Mouse (Mus musculus): ENCODE measurements at regions not wholly inside any gene's neighbourhood (a gene's known extent, or its start where the extent isn't known, plus 50 kb on each side); places are given as distances from the start of the nearest gene placed in this dataset.
"Not testable (repeated sequence)": the region's sequence is repeated elsewhere in the genome, so short reads cannot be mapped to it uniquely, and the experiment has no call there.

DNA sequence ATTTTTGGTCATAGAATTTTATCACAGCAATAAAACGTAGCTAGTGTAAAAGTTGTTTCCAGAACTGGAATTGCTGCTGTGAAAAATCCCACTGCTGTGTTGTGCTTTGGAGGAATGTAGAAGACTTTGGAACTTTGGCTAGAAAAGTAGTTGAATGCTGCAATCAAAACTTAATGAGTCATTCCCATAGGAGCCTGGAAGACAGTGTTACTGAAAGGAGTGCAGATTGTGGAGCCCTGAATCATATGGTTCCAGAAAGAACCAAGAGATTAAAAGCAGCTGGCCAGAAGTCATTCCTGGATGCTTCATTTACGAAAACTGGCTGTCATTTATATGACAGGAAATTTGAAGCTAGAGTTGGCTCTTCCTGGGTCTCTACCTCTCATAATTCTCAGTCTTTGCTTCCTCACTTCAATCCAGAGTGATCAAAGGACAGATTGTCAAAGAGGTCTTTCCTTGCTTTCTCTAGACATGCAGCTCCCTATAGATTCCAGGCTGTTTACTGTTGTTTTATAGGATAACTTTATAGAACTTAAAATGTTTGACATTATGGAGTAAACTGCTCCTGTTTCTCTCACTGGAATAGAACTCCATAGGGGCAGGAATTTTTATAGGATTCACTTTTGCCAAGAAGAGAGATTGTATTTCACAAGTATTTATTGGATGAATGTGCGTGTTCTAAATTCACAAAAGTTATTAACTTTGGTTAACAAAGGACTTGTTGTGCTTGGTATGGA is 504.2 kb downstream of the Cypt12 start:
- no peak for TF ChIP-seq CTCF (IDR thresholded peaks at IDR 0.05)
- intact Hi-C loops (cut with DNase I): no loop called here
- Histone ChIP-seq H3K4me3 (no peak overlapping the region), H3K27ac (no peak overlapping the region)
- no peak for DNase-seq (ENCODE audit: extremely low spot score in 1 of 2, low spot score in 2 of 2)

DNA sequence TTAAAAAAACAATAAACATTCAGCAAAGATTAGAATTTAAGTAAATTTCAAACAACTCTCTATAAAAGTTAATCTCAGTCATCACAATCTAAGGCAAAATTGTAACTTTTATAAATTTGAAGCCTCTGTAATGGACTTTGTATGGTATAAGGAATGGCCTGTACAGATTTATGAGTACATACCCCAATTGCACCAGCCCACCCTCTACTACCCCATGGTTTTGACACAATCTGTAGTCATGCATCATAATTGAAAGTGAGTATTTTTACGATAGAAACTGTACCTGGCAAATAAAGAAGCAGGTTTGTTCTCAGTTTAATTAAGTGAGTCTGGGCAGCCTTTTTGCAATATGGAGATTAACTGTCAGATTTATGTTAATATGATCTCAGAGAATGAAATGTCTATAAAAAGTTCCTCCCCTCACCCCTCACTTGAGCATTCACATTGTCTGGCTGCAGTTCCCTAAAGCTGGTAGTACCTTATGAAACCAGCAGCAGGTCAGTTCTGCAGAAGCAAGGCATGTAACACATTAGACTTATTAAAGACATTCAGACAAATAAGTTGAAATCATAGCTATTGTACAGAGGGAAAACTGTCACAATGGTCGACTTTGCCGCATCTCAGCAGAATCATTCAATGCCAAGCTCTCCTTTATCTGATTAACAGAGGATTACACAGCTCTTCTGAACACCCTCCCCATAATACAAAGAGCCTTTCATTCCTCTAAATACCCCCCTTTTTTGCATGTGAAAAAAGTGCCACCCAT is 505.2 kb downstream of the Cypt12 start:
- intact Hi-C loops (cut with DNase I): no loop called here
- H3K27ac ChIP-seq: no peak overlapping the region
- no peak overlapping the region for H3K4me3 ChIP-seq
- no peak for DNase-seq (ENCODE audit: extremely low spot score in 1 of 2, low spot score in 2 of 2)
- no peak for TF ChIP-seq CTCF (IDR thresholded peaks at IDR 0.05)

DNA sequence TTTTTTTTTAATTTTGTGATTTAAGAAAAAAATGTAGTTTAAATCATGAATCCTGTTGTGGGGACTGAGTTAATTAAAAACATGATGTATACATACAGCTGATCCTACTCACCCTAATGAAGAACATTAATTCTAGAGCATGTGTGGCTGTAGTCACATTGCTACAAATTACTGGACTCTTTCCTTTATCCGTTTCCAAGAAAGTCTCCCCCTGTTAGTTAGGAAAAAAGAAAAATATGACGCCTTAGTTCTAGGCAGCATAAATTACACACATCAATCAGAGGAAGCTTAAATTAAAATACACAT is 505.7 kb downstream of the Cypt12 start:
- TF ChIP-seq CTCF (IDR thresholded peaks at IDR 0.05): no peak
- no peak for DNase-seq (ENCODE audit: extremely low spot score in 1 of 2, low spot score in 2 of 2)
- intact Hi-C loops (cut with DNase I): no loop called here
- H3K4me3 ChIP-seq: no peak overlapping the region
- no peak overlapping the region for H3K27ac ChIP-seq

DNA sequence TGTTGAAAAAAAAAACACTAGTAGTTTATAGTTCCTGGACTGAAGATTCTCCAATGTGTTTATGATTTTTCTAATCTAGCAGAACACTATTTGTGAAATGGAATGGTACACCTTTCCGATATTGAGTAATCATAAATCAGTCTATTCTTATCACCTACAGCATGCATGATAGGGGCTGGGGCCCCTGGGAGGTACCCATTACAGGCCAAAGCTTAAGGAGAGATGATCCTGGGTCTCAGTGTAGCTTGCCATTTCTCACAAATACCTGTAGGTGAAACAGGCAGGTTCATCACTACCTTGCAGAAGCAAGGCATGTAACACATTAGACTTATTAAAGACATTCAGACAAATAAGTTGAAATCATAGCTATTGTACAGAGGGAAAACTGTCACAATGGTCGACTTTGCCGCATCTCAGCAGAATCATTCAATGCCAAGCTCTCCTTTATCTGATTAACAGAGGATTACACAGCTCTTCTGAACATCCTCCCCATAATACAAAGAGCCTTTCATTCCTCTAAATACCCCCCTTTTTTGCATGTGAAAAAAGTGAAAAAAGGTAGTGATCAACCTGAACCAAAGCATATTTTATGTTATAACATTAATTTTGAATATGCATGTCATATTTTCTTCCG is 506.5 kb downstream of the Cypt12 start:
- H3K4me3 ChIP-seq; intact Hi-C loops (cut with DNase I); H3K27ac ChIP-seq; DNase-seq (ENCODE audit: extremely low spot score in 1 of 2, low spot score in 2 of 2): not testable (repeated sequence)

DNA sequence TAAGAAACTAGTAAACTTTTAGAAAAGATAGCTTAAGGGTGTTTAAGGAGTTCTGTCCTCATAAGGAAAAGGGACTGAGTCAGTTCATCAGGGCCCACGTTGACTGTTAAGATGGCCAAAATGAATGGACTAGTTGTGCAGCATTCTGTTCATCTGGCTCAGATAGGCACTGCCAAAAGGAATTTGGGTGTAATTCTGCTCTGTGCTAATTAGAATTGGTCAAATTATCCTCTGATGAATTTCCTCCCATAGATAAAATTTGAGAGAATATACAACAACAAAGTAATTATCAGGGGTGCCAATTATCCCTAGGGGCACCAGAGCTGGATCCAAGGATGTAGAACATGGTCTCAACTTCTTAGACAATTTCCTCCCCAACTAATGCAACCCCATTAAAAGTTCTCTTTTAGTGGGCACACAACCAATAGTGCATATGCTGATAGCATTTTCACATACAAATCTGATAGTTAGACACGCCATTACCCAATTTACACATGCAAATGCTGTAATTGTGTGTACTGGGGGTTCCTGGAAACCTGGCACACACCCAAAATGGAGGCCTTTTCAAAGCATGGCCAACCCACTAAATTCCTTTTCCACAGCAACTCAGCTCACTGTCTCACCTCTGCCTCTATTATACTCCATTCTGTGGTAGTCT is 508.0 kb downstream of the Cypt12 start:
- DNase-seq (ENCODE audit: extremely low spot score in 1 of 2, low spot score in 2 of 2): no peak
- intact Hi-C loops (cut with DNase I): no loop called here
- Histone ChIP-seq H3K27ac (no peak overlapping the region), H3K4me3 (no peak overlapping the region)
- no peak for TF ChIP-seq CTCF (IDR thresholded peaks at IDR 0.05)

DNA sequence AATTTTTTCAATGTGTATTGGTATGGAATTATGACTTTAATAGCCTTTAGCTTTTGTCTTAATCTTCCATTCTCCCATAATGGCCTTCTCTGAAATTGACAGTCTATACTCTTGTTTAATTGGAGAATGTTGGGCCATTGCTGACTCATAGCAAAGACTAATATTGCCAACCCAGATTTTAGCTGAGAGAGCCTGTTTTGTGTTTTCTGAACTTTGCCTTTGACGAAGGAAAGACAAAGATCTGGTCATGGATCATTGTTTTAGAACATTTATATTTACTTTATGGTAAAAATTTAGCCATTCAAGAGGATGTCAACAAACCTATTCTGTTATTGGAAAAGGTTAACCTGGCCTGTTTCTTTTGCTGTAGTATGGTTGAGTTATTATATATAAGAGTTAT is 512.1 kb downstream of the Cypt12 start:
- intact Hi-C loops (cut with DNase I): no loop called here
- no peak for DNase-seq (ENCODE audit: extremely low spot score in 1 of 2, low spot score in 2 of 2)
- Histone ChIP-seq H3K27ac (no peak overlapping the region), H3K4me3 (no peak overlapping the region)
- TF ChIP-seq CTCF (IDR thresholded peaks at IDR 0.05): no peak

DNA sequence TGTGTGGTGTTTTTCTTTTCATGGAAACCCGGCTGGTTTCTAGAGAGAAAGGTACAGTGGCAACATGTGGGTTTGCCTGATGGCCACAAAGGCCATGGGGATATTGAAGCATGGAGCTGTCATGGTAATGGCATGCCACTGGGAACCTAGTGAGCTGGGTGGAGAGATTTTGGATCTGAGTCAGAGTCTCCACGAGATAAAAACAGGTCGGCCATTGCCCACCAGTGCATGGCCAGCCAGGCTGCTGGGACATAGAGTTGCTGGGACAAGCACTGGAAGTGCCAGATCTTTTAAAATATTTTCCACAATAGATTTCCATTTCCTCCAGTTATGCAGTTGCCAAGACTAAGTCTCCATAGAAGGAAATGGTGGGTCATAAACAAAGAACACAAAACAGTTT is 523.6 kb downstream of the Cypt12 start:
- TF ChIP-seq CTCF (IDR thresholded peaks at IDR 0.05): no peak
- no peak overlapping the region for H3K27ac ChIP-seq
- H3K4me3 ChIP-seq: no peak overlapping the region
- DNase-seq (ENCODE audit: extremely low spot score in 1 of 2, low spot score in 2 of 2): no peak
- intact Hi-C loops (cut with DNase I): no loop called here

DNA sequence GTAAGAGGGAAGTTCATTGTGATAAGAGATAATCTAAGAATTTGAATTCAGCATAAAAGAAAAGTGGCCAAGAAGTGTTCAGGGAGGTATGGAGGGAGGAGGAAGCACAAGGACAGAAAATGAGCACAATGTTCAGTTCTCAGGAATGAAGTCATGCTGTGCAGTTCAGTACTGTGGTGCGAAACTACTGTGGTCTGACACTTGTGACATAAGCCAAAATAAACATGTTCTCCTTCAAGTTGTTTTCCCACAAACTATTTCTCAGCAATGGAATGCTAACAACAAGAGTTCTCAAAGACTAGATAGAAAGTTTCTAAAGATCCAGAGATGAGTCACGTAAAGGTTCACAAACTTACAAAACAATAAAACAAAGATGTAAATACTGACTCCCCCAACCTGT is 531.3 kb downstream of the Cypt12 start:
- Histone ChIP-seq H3K4me3 (no peak overlapping the region), H3K27ac (no peak overlapping the region)
- intact Hi-C loops (cut with DNase I): no loop called here
- no peak for DNase-seq (ENCODE audit: extremely low spot score in 1 of 2, low spot score in 2 of 2)
- no peak for TF ChIP-seq CTCF (IDR thresholded peaks at IDR 0.05)

DNA sequence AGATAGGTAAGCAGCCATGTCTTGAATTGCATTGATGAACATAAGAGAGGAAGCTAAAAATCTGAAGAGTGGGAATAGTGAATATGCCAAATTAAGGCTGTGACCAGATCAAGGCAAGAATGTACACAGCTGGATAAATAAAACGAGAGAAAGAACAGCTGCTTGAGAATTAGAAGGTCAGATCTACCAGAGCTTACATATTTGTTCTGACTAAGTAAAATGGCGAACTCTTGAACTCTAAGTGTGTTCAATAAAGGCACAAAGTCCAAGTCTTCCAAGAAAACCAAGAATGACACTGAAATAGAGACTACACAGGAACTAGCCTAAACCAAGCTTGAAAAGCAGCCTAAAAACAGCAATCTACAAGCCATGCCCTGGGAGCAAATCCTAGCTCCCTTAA is 533.8 kb downstream of the Cypt12 start:
- TF ChIP-seq CTCF (IDR thresholded peaks at IDR 0.05): no peak
- intact Hi-C loops (cut with DNase I): no loop called here
- H3K27ac ChIP-seq: no peak overlapping the region
- H3K4me3 ChIP-seq: no peak overlapping the region
- no peak for DNase-seq (ENCODE audit: extremely low spot score in 1 of 2, low spot score in 2 of 2)

DNA sequence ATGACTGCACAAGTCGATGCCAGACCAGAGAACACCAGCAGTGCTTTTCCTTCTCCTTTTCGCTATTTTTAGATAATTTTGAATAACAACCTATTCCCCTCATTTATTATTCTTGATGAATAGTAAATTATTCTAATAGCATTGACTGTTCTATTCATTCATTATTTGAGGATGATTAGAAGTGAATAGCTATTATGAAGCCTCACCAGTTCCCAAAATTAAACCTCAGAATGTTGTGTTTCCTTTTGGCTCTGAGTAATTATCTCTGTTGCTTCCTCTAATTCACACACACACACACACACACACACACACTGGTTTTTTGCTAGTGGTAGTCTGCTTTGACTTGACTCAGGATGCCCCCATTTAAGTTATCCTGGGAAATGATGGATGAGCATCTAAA is 540.7 kb downstream of the Cypt12 start:
- Histone ChIP-seq H3K27ac (no peak overlapping the region), H3K4me3 (no peak overlapping the region)
- no peak for DNase-seq (ENCODE audit: extremely low spot score in 1 of 2, low spot score in 2 of 2)
- intact Hi-C loops (cut with DNase I): no loop called here
- TF ChIP-seq CTCF (IDR thresholded peaks at IDR 0.05): no peak

DNA sequence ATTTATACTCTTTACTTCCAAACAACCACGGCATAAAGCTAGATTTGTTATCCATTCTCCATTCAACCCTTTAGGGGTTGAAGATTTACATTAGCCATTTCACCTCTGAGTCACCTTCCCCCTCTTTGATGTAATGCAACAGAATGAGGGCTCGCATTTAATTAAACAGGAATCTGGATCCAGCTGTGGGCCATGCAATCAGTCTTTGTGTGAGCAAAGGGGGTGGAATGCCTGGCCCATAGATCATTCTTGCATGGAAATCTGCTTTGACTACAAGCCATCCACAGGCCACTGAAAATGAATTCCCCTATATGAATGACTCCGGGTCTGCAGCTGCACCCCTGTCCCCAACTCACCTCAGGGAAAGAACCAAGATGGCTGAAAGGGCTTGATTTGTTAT is 574.4 kb downstream of the Cypt12 start:
- no peak for DNase-seq (ENCODE audit: extremely low spot score in 1 of 2, low spot score in 2 of 2)
- H3K4me3 ChIP-seq: no peak overlapping the region
- intact Hi-C loops (cut with DNase I): no loop called here

DNA sequence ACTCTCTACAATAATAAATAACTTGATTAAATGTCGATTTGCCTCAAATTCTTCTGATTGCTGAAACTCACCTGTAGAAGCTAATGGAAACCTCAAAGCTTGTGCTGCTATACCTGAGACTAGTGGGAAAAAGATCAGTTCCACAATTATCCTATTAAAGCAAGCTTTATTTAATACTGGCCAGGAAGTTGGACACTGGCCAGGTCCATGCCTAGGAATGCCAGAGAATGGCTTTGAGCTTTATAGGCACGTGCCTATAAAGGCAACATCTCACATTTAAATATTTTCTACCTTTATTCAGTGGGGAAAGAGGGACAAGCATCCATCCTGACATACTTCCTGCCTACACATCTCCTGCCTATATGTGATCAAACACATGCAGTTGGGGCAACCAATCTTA is 575.8 kb downstream of the Cypt12 start:
- intact Hi-C loops (cut with DNase I): no loop called here
- H3K4me3 ChIP-seq: no peak overlapping the region
- no peak for DNase-seq (ENCODE audit: extremely low spot score in 1 of 2, low spot score in 2 of 2)
- H3K27ac ChIP-seq: no peak overlapping the region
- TF ChIP-seq CTCF (IDR thresholded peaks at IDR 0.05): no peak

More for the DNA sequence above, 574.4 kb downstream of the Cypt12 start:
- TF ChIP-seq CTCF (IDR thresholded peaks at IDR 0.05): no peak
- no peak overlapping the region for H3K27ac ChIP-seq

Data from left cerebral cortex, adult 2 months (tissue).